Mouse (Mus musculus): Measurements from ENCODE around the gene A930018P22Rik.

DNA sequence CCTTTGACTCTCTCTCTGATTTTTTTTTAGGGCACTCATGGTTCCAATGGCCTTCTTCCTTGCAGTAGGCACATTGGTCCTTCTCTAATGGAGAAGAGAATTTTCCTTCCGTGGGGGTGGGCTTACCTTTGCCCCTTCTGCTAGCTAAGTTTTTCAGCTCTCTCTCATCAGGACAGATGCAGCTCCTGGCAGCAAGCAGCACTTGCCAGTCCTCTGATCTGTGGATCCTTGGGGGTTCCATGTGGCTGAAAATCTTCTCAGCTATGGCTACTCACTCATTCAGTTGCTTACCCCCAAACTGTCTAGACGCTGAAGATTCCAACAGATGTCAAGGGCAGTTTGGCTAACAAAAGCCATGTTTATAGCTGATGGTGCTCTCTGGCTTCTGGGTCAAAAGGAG is 29.3 kb upstream of the A930018P22Rik start:
- TF ChIP-seq POLR2A (IDR thresholded peaks at IDR 0.05; ENCODE audit: low read depth, low read length) (no peak), CTCF (IDR thresholded peaks at IDR 0.05; ENCODE audit: extremely low read depth, insufficient read depth, insufficient read length, insufficient replicate concordance) (no peak)
